Mouse (Mus musculus) 3134 (cell line): ENCODE data around the gene Ppp1r14d.

Source experiments
- DNase-seq: peaks from one replicate; pipeline ENCODE4 v3.0.0-alpha.2; 2011; ENCODE audit warnings: low spot score; ENCODE audit not compliant: insufficient read length; ENCODE audit errors: extremely low read depth

Ppp1r14d gene

GRCm38 (mm10) chr2:119173991-119174651, 55.6 kb downstream of the Ppp1r14d start, which contains the start of gene Gm14137:
Gene Gm14137, plus strand, starts transcription at chr2:119174509.
- DNase-seq: peak; percentile 94

GRCm38 (mm10) chr2:119172862-119173576, 56.7 kb downstream of the Ppp1r14d start:
- DNase-seq: peak; percentile 79

- DNase-seq: no peak
Measured at GRCm38 (mm10) chr2:119172446-119172845, 57.3 kb downstream of the Ppp1r14d start.

GRCm38 (mm10) chr2:119171574-119171973, 58.1 kb downstream of the Ppp1r14d start:
- no peak for DNase-seq

- peak; percentile 57 for DNase-seq
Measured at GRCm38 (mm10) chr2:119170282-119170681, 59.4 kb downstream of the Ppp1r14d start.
